Mouse (Mus musculus) heart, embryonic 13.5 days (tissue): ENCODE measurements at regions not wholly inside any gene's neighbourhood (a gene's known extent, or its start where the extent isn't known, plus 50 kb on each side); places are given as distances from the start of the nearest gene placed in this dataset.
A peak's percentile ranks its signal among the peaks of the same experiment; 100 is the strongest.

Experiments
- ATAC-seq: fragments of 200-750 bp; cut with Nextera tagmentation; 2 replicates; pipeline ENCODE4 v1.8.0; 2017; ENCODE audit warnings: moderate TSS enrichment; ENCODE audit not compliant: insufficient number of reproducible peaks, low FRiP score, low TSS enrichment; ENCODE audit errors: extremely low read depth
- H3K27ac ChIP-seq: fragments of 300-500 bp; sonication (generic); replicated peaks from 2 replicates; pipeline ENCODE4 v1.5.1; 2015; ENCODE audit warnings: moderate library complexity, mild to moderate bottlenecking, inconsistent platforms
- H3K27me3 ChIP-seq: fragments of 300-500 bp; sonication (generic); replicated peaks from 2 replicates; pipeline ENCODE4 v1.6.1; 2015; ENCODE audit warnings: mild to moderate bottlenecking, inconsistent platforms
- H3K36me3 ChIP-seq: fragments of 300-500 bp; sonication (generic); 2 replicates; pipeline ENCODE4 v1.6.1; 2015; ENCODE audit warnings: mild to moderate bottlenecking, inconsistent platforms
- H3K4me1 ChIP-seq: fragments of 300-500 bp; sonication (generic); 2 replicates; pipeline ENCODE4 v1.6.1; 2015; ENCODE audit warnings: inconsistent platforms
- H3K4me2 ChIP-seq: fragments of 300-500 bp; sonication (generic); 2 replicates; pipeline ENCODE4 v1.6.1; 2015; ENCODE audit warnings: inconsistent platforms, mild to moderate bottlenecking, moderate library complexity
- H3K4me3 ChIP-seq: fragments of 300-500 bp; sonication (generic); 2 replicates; pipeline ENCODE4 v1.5.1; 2015; ENCODE audit warnings: moderate library complexity, mild to moderate bottlenecking, inconsistent platforms
- H3K9ac ChIP-seq: fragments of 300-500 bp; sonication (generic); 2 replicates; pipeline ENCODE4 v1.6.1; 2015; ENCODE audit warnings: inconsistent platforms, mild to moderate bottlenecking, moderate library complexity
- H3K9me3 ChIP-seq: fragments of 300-500 bp; sonication (generic); 2 replicates; pipeline ENCODE4 v1.6.1; 2016; ENCODE audit warnings: inconsistent platforms
- WGBS: fragments of 180-500 bp; shearing (Covaris S2); methylation state at CpG from one replicate; pipeline ENCODE4 v1.1.7; 2015; ENCODE audit warnings: mixed read lengths; 5-methylcytosine and 5-hydroxymethylcytosine counted together

- Histone ChIP-seq H3K9ac (0 out of 2 replicates have a peak overlapping the region, but pooled peaks have one; percentile 7), H3K36me3 (no peaks in the 10 kb centered on the region), H3K27ac (peak overlapping the region; percentile 81; the same call in 1 of the 2 replicates), H3K27me3 (no peaks in the 10 kb centered on the region), H3K4me1 (peaks cover 29% of the 10 kb centered on the region), H3K4me2 (peak overlapping the region; percentile 39), H3K9me3 (no peaks in the 10 kb centered on the region), H3K4me3 (no peak overlapping the region)
- WGBS: 10% methylated on average over 6 of the region's 6 CpGs
- no peak for ATAC-seq
These were observed 238.3 kb upstream of the Fggy start for GRCm38 (mm10) chr4:95319036-95319435.

- H3K9me3 ChIP-seq: no peaks in the 10 kb centered on the region
- no peaks in the 10 kb centered on the region for H3K27me3 ChIP-seq
- no peak overlapping the region for H3K27ac ChIP-seq
- H3K4me2 ChIP-seq: no peak overlapping the region
- ATAC-seq: no peak
- H3K4me1 ChIP-seq: no peaks in the 10 kb centered on the region
- 63% methylated on average over 1 of the region's 1 CpGs for WGBS
- no peak overlapping the region for H3K4me3 ChIP-seq
- no peaks in the 10 kb centered on the region for H3K36me3 ChIP-seq
- H3K9ac ChIP-seq: no peak overlapping the region
These were observed 231.4 kb upstream of the Fggy start for GRCm38 (mm10) chr4:95325861-95326260.

- H3K9me3 ChIP-seq: peaks cover 9% of the 10 kb centered on the region; the same call in 1 of the 2 replicates
- no peak overlapping the region for H3K27ac ChIP-seq
- no peak overlapping the region for H3K9ac ChIP-seq
- H3K4me2 ChIP-seq: no peak overlapping the region
- no peak overlapping the region for H3K4me3 ChIP-seq
- H3K36me3 ChIP-seq: no peaks in the 10 kb centered on the region
- no peaks in the 10 kb centered on the region for H3K27me3 ChIP-seq
- no peaks in the 10 kb centered on the region for H3K4me1 ChIP-seq
- 72% methylated on average over 2 of the region's 2 CpGs for WGBS
- ATAC-seq: no peak
These were observed 217.5 kb upstream of the Fggy start for GRCm38 (mm10) chr4:95339822-95340221.

GRCm38 (mm10) chr4:95340926-95341325, 216.4 kb upstream of the Fggy start:
- peaks cover 9% of the 10 kb centered on the region; the same call in 1 of the 2 replicates for H3K9me3 ChIP-seq
- ATAC-seq: no peak
- no peaks in the 10 kb centered on the region for H3K27me3 ChIP-seq
- H3K4me1 ChIP-seq: no peaks in the 10 kb centered on the region
- 69% methylated on average over 3 of the region's 3 CpGs for WGBS
- H3K27ac ChIP-seq: no peak overlapping the region
- no peak overlapping the region for H3K9ac ChIP-seq
- no peak overlapping the region for H3K4me2 ChIP-seq
- H3K36me3 ChIP-seq: no peaks in the 10 kb centered on the region
- no peak overlapping the region for H3K4me3 ChIP-seq

DNA sequence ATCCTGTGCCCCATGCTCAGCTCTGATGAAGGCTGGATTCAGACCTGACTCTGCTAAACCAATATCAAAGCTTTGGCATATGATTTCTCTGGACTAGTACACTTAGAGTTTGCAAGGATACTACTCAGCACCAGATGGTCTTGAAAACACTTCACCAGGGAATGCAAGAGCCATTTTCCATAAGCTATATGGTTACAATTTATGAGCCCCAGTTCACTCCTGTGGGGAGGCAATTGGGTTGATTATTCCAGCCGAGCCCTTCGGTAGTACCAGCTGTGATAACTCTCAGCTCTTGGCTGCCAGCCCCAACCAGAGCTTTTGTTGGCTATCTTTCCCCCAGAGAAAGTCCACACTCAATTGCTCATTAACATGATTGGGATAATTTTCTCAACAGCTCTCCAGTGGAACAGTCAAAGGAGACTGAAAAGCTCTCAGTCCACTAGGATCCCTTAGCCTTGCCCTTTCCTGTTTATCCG, 210.5 kb upstream of the Fggy start:
- ATAC-seq: no peak
- Histone ChIP-seq H3K9ac (no peak overlapping the region), H3K9me3 (no peaks in the 10 kb centered on the region), H3K27me3 (no peaks in the 10 kb centered on the region), H3K4me3 (no peak overlapping the region), H3K36me3 (no peaks in the 10 kb centered on the region), H3K27ac (no peak overlapping the region), H3K4me2 (no peak overlapping the region), H3K4me1 (no peaks in the 10 kb centered on the region; the same call in 1 of the 2 replicates)
- 44% methylated on average over 3 of the region's 3 CpGs for WGBS

DNA sequence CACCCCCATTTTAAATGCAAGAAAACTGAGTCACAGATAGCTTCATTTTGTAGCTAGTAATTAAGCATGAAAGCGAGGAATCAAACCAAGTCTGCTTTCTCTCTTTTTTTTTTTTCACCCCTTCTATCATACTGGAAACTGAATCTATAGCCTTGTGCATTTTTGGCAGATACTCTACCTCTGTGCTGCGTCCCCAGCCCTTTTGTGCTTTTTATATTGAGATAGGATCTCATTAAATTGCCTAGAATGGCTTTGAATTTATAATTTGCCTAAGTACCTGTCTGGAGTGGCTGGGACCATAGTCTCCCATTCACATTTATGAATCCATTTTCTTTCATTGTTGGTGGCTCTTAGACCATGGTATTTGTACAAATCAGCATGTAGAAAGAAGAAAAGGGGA, 209.9 kb upstream of the Fggy start:
- no peak overlapping the region for H3K27ac ChIP-seq
- H3K4me3 ChIP-seq: no peak overlapping the region
- H3K9me3 ChIP-seq: no peaks in the 10 kb centered on the region
- H3K9ac ChIP-seq: no peak overlapping the region
- WGBS: 76% methylated on average over 2 of the region's 2 CpGs
- H3K4me2 ChIP-seq: no peak overlapping the region
- H3K4me1 ChIP-seq: no peaks in the 10 kb centered on the region; the same call in 1 of the 2 replicates
- no peaks in the 10 kb centered on the region for H3K27me3 ChIP-seq
- H3K36me3 ChIP-seq: no peaks in the 10 kb centered on the region
- ATAC-seq: no peak

GRCm38 (mm10) chr4:95348405-95349123, 208.7 kb upstream of the Fggy start:
- H3K4me2 ChIP-seq: no peak overlapping the region
- H3K27ac ChIP-seq: no peak overlapping the region
- no peaks in the 10 kb centered on the region for H3K27me3 ChIP-seq
- H3K4me3 ChIP-seq: no peak overlapping the region
- 67% methylated on average over 4 of the region's 4 CpGs for WGBS
- H3K9me3 ChIP-seq: no peaks in the 10 kb centered on the region
- H3K9ac ChIP-seq: no peak overlapping the region
- ATAC-seq: no peak
- no peaks in the 10 kb centered on the region for H3K36me3 ChIP-seq
- H3K4me1 ChIP-seq: no peaks in the 10 kb centered on the region; the same call in 1 of the 2 replicates

DNA sequence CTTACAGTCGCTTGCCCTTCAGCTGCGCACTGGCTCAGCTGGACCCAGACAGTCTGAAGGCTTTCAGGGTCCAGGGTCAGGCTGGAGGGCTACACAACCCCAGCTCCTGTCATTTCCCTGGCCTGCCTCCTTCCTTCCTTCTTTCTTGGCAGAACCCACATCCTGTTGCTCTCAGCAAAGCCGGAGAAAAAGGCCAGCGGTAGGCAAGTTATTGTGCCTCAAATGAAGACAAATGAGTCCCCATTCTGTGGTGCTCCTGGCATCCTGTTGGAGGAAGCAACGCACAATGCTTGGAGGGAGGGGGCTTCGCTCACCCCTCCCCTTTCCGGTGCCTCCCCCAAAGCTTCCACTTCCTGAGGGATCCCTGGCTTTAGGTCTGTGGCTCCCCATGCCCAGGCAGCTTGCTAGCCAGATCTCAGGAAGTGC, 203.4 kb upstream of the Fggy start:
- no peak overlapping the region for H3K9ac ChIP-seq
- no peak overlapping the region for H3K4me3 ChIP-seq
- peak overlapping the region; percentile 60 for H3K27ac ChIP-seq
- no peaks in the 10 kb centered on the region for H3K9me3 ChIP-seq
- no peak overlapping the region for H3K4me2 ChIP-seq
- ATAC-seq: 0 out of 2 replicates have a peak, but pooled peaks have one; percentile 19
- 57% methylated on average over 7 of the region's 7 CpGs for WGBS
- H3K27me3 ChIP-seq: no peaks in the 10 kb centered on the region
- no peaks in the 10 kb centered on the region for H3K36me3 ChIP-seq
- peaks cover 4% of the 10 kb centered on the region for H3K4me1 ChIP-seq

GRCm38 (mm10) chr4:95358674-95359073, 198.6 kb upstream of the Fggy start:
- no peaks in the 10 kb centered on the region for H3K36me3 ChIP-seq
- no peak for ATAC-seq
- peaks cover 4% of the 10 kb centered on the region for H3K4me1 ChIP-seq
- no peak overlapping the region for H3K4me3 ChIP-seq
- H3K4me2 ChIP-seq: no peak overlapping the region
- H3K27ac ChIP-seq: no peak overlapping the region
- WGBS: 71% methylated on average over 2 of the region's 2 CpGs
- H3K9me3 ChIP-seq: no peaks in the 10 kb centered on the region
- H3K9ac ChIP-seq: no peak overlapping the region
- no peaks in the 10 kb centered on the region for H3K27me3 ChIP-seq

- H3K4me2 ChIP-seq: no peak overlapping the region
- H3K9ac ChIP-seq: no peak overlapping the region
- no peak overlapping the region for H3K27ac ChIP-seq
- H3K36me3 ChIP-seq: no peaks in the 10 kb centered on the region
- no peaks in the 10 kb centered on the region for H3K4me1 ChIP-seq
- no peaks in the 10 kb centered on the region for H3K27me3 ChIP-seq
- no peaks in the 10 kb centered on the region for H3K9me3 ChIP-seq
- ATAC-seq: no peak
- 53% methylated on average over 3 of the region's 3 CpGs for WGBS
- H3K4me3 ChIP-seq: no peak overlapping the region
These were observed 196.9 kb upstream of the Fggy start for GRCm38 (mm10) chr4:95360336-95360967.

DNA sequence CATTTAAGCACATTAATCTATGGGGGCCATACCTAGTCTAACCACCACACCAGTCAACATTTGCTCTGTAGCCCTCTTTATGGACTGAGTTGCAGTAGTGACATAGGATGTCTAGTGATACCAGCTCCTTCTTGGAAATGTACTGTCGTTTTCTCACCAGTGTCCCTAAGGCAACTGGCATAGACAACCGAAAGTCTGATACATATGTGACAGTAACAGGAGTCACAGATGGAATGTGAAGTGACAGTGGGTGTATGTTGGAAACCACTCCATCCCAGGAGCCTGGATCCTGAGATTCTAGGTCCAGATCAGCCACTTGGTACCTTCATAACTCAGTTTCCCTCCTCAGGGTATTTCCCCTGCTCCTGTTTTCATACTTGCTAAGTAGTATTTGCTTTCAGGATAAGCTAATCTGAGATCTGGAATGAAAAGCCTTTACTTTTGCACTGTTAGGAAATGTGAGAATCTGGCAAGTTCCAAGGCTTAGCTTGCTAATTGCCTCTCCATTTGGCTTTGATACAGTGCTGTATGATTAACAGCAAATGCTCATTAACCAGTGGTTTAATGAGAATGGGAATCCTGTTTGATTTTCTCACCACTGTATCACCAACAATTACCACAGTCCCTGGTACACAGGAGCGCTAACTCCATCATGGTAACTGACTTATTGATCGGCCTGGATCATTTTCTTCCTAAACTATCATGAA, 192.8 kb upstream of the Fggy start:
- no peaks in the 10 kb centered on the region for H3K36me3 ChIP-seq
- no peaks in the 10 kb centered on the region for H3K9me3 ChIP-seq
- no peak overlapping the region for H3K4me2 ChIP-seq
- no peak for ATAC-seq
- WGBS: 80% methylated on average over 4 of the region's 4 CpGs
- no peak overlapping the region for H3K27ac ChIP-seq
- no peaks in the 10 kb centered on the region for H3K27me3 ChIP-seq
- H3K4me3 ChIP-seq: no peak overlapping the region
- H3K4me1 ChIP-seq: no peaks in the 10 kb centered on the region
- no peak overlapping the region for H3K9ac ChIP-seq
